Mouse (Mus musculus): ENCODE measurements around the gene Hdgf. TPM values are rescaled to one million over a fixed set of nuclear protein-coding genes. Genes with fewer than 3 reads are reported as not detected.
A peak's percentile ranks its signal among the peaks of the same experiment; 100 is the strongest.
"Not testable (repeated sequence)": the region's sequence is repeated elsewhere in the genome, so short reads cannot be mapped to it uniquely, and the experiment has no call there.

The Hdgf gene
- polyA plus RNA-seq (2012; rRNA removed), result 167 and 171 TPM in 2 replicates

DNA sequence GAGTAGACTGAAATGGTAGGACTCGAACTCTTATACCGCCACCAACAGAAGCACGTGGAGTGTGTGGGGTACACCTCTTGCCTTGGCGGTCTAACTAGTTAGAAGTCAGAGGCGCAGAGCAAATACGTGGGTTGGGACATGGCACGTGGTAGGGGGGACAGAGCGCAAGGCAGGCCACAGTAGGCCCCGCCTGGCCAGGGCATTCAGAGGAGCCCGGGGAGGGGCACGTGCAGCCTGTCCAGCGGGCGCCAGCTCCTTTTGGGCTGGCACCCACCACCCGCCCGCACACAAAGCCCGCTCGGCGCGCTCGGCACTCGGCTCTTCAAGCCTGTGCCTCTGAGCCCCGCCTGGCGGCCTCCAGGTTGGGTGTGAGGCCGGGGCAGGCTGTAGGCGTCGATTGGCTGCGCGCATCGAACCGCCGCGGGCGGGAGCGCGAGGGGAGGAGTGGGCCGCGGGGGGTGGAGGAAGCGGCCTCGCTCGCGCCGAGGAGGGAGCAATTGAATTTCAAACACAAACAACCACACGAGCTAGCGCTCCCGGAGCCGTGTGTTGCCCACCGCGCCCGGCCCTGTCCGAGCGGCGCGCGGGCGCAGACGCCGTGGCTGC, at the start of gene Hdgf:
Gene Hdgf (plus strand): TSS at position 442 of the 606 bp plus-strand sequence.
- Histone ChIP-seq H3K27ac (ENCODE audit: control insufficient read depth, insufficient read depth, low read depth, low read length) (peak within 1 kb of the TSS; percentile 92), H3K4me1 (ENCODE audit: control insufficient read depth, insufficient read depth, low read length) (peaks cover 19% of the 10 kb centered on the region), H3K36me3 (ENCODE audit: control insufficient read depth, insufficient read depth, low read length) (no peaks in the 10 kb centered on the region), H3K27me3 (ENCODE audit: control insufficient read depth, insufficient read depth, low read length) (no peaks in the 10 kb centered on the region), H3K4me3 (ENCODE audit: control insufficient read depth, low read depth, low read length) (peak within 1 kb of the TSS; percentile 86)
- TF ChIP-seq CTCF (IDR thresholded peaks at IDR 0.05; ENCODE audit: control insufficient read depth, insufficient read depth, insufficient replicate concordance, low read depth, low read length), result no peak
- TF ChIP-seq POLR2A (IDR thresholded peaks at IDR 0.05; ENCODE audit: control insufficient read depth, low read depth, low read length), result peak; percentile 43

DNA sequence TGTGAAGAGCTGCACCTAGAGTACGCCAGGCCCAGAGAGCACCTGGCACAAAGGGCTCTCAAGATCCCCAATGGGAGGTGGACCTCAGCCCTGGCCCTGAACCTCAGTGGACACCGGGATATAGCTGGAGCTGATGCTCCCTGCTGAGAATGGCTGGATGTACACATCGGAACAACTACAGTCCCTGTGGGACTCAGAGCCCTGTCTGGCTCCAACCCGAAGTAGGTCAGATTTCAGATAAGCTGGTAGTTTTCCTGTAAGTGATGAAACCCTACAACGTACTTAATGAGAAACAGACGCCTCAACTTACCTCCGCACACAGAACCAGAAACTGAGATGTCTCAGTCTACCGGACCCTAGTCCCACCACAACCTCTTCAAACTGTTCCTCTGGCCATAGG, 48.5 kb upstream of the Hdgf start:
- Histone ChIP-seq H3K27ac (ENCODE audit: control insufficient read depth, insufficient read depth, low read depth, low read length) (no peak overlapping the region), H3K27me3 (ENCODE audit: control insufficient read depth, insufficient read depth, low read length) (no peaks in the 10 kb centered on the region), H3K36me3 (ENCODE audit: control insufficient read depth, insufficient read depth, low read length) (peaks cover 2% of the 10 kb centered on the region; the same call in 1 of the 2 replicates), H3K4me1 (ENCODE audit: control insufficient read depth, insufficient read depth, low read length) (no peaks in the 10 kb centered on the region), H3K4me3 (ENCODE audit: control insufficient read depth, low read depth, low read length) (no peak overlapping the region)
- TF ChIP-seq CTCF (IDR thresholded peaks at IDR 0.05; ENCODE audit: control insufficient read depth, insufficient read depth, insufficient replicate concordance, low read depth, low read length) (no peak), POLR2A (IDR thresholded peaks at IDR 0.05; ENCODE audit: control insufficient read depth, low read depth, low read length) (no peak)

GRCm38 (mm10) chr3:87859813-87860212, 46.3 kb upstream of the Hdgf start:
- Histone ChIP-seq H3K36me3 (ENCODE audit: control insufficient read depth, insufficient read depth, low read length) (peaks cover 2% of the 10 kb centered on the region; the same call in 1 of the 2 replicates), H3K4me1 (ENCODE audit: control insufficient read depth, insufficient read depth, low read length) (no peaks in the 10 kb centered on the region), H3K4me3 (ENCODE audit: control insufficient read depth, low read depth, low read length) (no peak overlapping the region), H3K27me3 (ENCODE audit: control insufficient read depth, insufficient read depth, low read length) (no peaks in the 10 kb centered on the region), H3K27ac (ENCODE audit: control insufficient read depth, insufficient read depth, low read depth, low read length) (no peak overlapping the region)
- peak; percentile 50; the same call in 1 of the 2 replicates for TF ChIP-seq CTCF (IDR thresholded peaks at IDR 0.05; ENCODE audit: control insufficient read depth, insufficient read depth, insufficient replicate concordance, low read depth, low read length)
- no peak for TF ChIP-seq POLR2A (IDR thresholded peaks at IDR 0.05; ENCODE audit: control insufficient read depth, low read depth, low read length)

DNA sequence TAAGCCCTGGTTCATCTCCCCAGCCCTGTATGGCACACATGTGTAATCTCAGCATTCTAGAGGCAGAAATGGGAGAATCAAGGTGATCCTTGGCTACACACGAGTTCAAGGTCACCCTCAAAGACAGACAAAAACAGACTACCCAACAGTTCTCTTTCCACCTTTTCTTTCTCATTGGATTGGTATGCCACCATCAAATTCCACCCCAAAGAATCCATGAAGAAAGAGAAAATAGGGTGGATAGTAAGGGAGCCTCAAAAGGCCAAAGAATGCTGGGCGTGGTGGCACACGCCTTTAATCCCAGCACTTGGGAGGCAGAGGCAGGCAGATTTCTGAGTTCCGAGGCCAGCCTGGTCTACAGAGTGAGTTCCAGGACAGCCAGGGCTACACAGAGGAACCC, 42.0 kb upstream of the Hdgf start:
- not testable (repeated sequence) for H3K36me3 ChIP-seq (ENCODE audit: control insufficient read depth, insufficient read depth, low read length); H3K4me1 ChIP-seq (ENCODE audit: control insufficient read depth, insufficient read depth, low read length); H3K27me3 ChIP-seq (ENCODE audit: control insufficient read depth, insufficient read depth, low read length); H3K27ac ChIP-seq (ENCODE audit: control insufficient read depth, insufficient read depth, low read depth, low read length); H3K4me3 ChIP-seq (ENCODE audit: control insufficient read depth, low read depth, low read length)

- Histone ChIP-seq H3K4me1 (ENCODE audit: control insufficient read depth, insufficient read depth, low read length) (no peaks in the 10 kb centered on the region), H3K36me3 (ENCODE audit: control insufficient read depth, insufficient read depth, low read length) (peaks cover 2% of the 10 kb centered on the region; the same call in 1 of the 2 replicates), H3K4me3 (ENCODE audit: control insufficient read depth, low read depth, low read length) (no peak overlapping the region), H3K27ac (ENCODE audit: control insufficient read depth, insufficient read depth, low read depth, low read length) (no peak overlapping the region), H3K27me3 (ENCODE audit: control insufficient read depth, insufficient read depth, low read length) (no peaks in the 10 kb centered on the region)
- no peak for TF ChIP-seq CTCF (IDR thresholded peaks at IDR 0.05; ENCODE audit: control insufficient read depth, insufficient read depth, insufficient replicate concordance, low read depth, low read length)
- no peak for TF ChIP-seq POLR2A (IDR thresholded peaks at IDR 0.05; ENCODE audit: control insufficient read depth, low read depth, low read length)
Measured at GRCm38 (mm10) chr3:87877730-87878129, 28.4 kb upstream of the Hdgf start.

GRCm38 (mm10) chr3:87884291-87884690, 21.8 kb upstream of the Hdgf start:
- no peak for TF ChIP-seq CTCF (IDR thresholded peaks at IDR 0.05; ENCODE audit: control insufficient read depth, insufficient read depth, insufficient replicate concordance, low read depth, low read length)
- TF ChIP-seq POLR2A (IDR thresholded peaks at IDR 0.05; ENCODE audit: control insufficient read depth, low read depth, low read length), result no peak
- peaks cover 2% of the 10 kb centered on the region; the same call in 1 of the 2 replicates for H3K36me3 ChIP-seq (ENCODE audit: control insufficient read depth, insufficient read depth, low read length)
- H3K4me1 ChIP-seq (ENCODE audit: control insufficient read depth, insufficient read depth, low read length), result peaks cover 8% of the 10 kb centered on the region
- peak overlapping the region; percentile 87 for H3K27ac ChIP-seq (ENCODE audit: control insufficient read depth, insufficient read depth, low read depth, low read length)
- peak overlapping the region; percentile 94 for H3K4me3 ChIP-seq (ENCODE audit: control insufficient read depth, low read depth, low read length)
- H3K27me3 ChIP-seq (ENCODE audit: control insufficient read depth, insufficient read depth, low read length), result no peaks in the 10 kb centered on the region

DNA sequence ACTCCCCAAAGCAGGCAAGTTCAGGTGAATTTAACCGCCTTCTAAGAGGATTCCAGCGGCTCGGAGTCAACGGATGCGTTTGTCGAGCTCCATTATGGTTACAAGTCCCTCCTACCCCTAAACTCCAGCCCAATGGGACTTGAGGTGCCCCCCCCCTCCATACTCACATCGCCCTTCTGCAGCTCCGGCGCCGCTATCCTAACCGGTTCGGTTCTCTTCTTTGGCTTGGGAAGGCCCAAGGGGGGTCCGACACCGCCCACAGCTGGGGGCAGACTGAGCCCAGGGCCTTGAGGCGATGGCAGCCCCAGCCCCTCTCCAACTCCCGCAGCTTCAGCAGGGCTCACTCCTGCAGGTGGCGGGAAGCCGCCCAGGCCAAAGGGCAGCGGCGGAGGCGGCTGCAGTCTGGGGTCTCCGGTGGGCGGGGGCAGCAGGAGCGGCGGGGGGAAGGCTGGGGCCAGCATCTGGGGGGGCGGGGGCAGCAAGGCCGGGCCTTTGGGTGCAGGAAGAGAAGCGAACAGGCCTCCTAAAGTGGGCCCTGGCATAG, 21.3 kb upstream of the Hdgf start:
- peak overlapping the region; percentile 87 for H3K27ac ChIP-seq (ENCODE audit: control insufficient read depth, insufficient read depth, low read depth, low read length)
- H3K4me3 ChIP-seq (ENCODE audit: control insufficient read depth, low read depth, low read length), result peak overlapping the region; percentile 94
- no peak for TF ChIP-seq CTCF (IDR thresholded peaks at IDR 0.05; ENCODE audit: control insufficient read depth, insufficient read depth, insufficient replicate concordance, low read depth, low read length)
- TF ChIP-seq POLR2A (IDR thresholded peaks at IDR 0.05; ENCODE audit: control insufficient read depth, low read depth, low read length), result no peak; the same call in 1 of the 2 replicates

More for the DNA sequence above, 21.3 kb upstream of the Hdgf start:
- H3K4me1 ChIP-seq (ENCODE audit: control insufficient read depth, insufficient read depth, low read length), result peaks cover 8% of the 10 kb centered on the region
- H3K36me3 ChIP-seq (ENCODE audit: control insufficient read depth, insufficient read depth, low read length), result peaks cover 2% of the 10 kb centered on the region; the same call in 1 of the 2 replicates
- no peaks in the 10 kb centered on the region for H3K27me3 ChIP-seq (ENCODE audit: control insufficient read depth, insufficient read depth, low read length)
